Mouse (Mus musculus): ENCODE measurements around the gene Efhd2.

The Efhd2 gene

GRCm38 (mm10) chr4:141859351-141859750, 15.4 kb downstream of the Efhd2 start:
- no peak for DNase-seq (ENCODE audit: low read depth, low spot score)

GRCm38 (mm10) chr4:141858501-141858900, 16.2 kb downstream of the Efhd2 start:
- no peak for DNase-seq (ENCODE audit: low read depth, low spot score)

GRCm38 (mm10) chr4:141857422-141857930, 17.2 kb downstream of the Efhd2 start:
- peak; percentile 78 for DNase-seq (ENCODE audit: low read depth, low spot score)

- peak; percentile 39 for DNase-seq (ENCODE audit: low read depth, low spot score)
These were observed 21.3 kb downstream of the Efhd2 start for GRCm38 (mm10) chr4:141853437-141853836.

- DNase-seq (ENCODE audit: low read depth, low spot score): no peak
These were observed 28.7 kb downstream of the Efhd2 start, which contains the start of gene Ctrc for GRCm38 (mm10) chr4:141845999-141846398. Gene Ctrc, minus strand, starts transcription at chr4:141846359.

GRCm38 (mm10) chr4:141834536-141835095, 40.1 kb downstream of the Efhd2 start:
- no peak for DNase-seq (ENCODE audit: low read depth, low spot score)

- no peak for DNase-seq (ENCODE audit: low read depth, low spot score)
These were observed 40.8 kb downstream of the Efhd2 start for GRCm38 (mm10) chr4:141833911-141834310.

- peak; percentile 86 for DNase-seq (ENCODE audit: low read depth, low spot score)
These were observed 43.4 kb downstream of the Efhd2 start for GRCm38 (mm10) chr4:141831361-141831760.

- peak; percentile 65 for DNase-seq (ENCODE audit: low read depth, low spot score)
These were observed 44.3 kb downstream of the Efhd2 start for GRCm38 (mm10) chr4:141830381-141830780.

- no peak for DNase-seq (ENCODE audit: low read depth, low spot score)
These were observed 46.5 kb downstream of the Efhd2 start for GRCm38 (mm10) chr4:141828177-141828576.

- DNase-seq (ENCODE audit: low read depth, low spot score): no peak
These were observed 47.3 kb downstream of the Efhd2 start for GRCm38 (mm10) chr4:141827401-141827800.

GRCm38 (mm10) chr4:141826060-141826459, 48.7 kb downstream of the Efhd2 start, which contains the start of gene Cela2a:
Gene Cela2a, minus strand, starts transcription at chr4:141826160.
- no peak for DNase-seq (ENCODE audit: low read depth, low spot score)

- peak; percentile 91 for DNase-seq (ENCODE audit: low read depth, low spot score)
These were observed 51.7 kb downstream of the Efhd2 start for GRCm38 (mm10) chr4:141822979-141823378.

- DNase-seq (ENCODE audit: low read depth, low spot score): peak; percentile 70
These were observed 52.6 kb downstream of the Efhd2 start for GRCm38 (mm10) chr4:141822089-141822488.

GRCm38 (mm10) chr4:141821178-141821577, 53.5 kb downstream of the Efhd2 start:
- DNase-seq (ENCODE audit: low read depth, low spot score): no peak

GRCm38 (mm10) chr4:141819316-141819715, 55.4 kb downstream of the Efhd2 start:
- peak; percentile 92 for DNase-seq (ENCODE audit: low read depth, low spot score)

GRCm38 (mm10) chr4:141818861-141819260, 55.9 kb downstream of the Efhd2 start:
- DNase-seq (ENCODE audit: low read depth, low spot score): no peak

GRCm38 (mm10) chr4:141817706-141818105, 57.0 kb downstream of the Efhd2 start:
- no peak for DNase-seq (ENCODE audit: low read depth, low spot score)

- DNase-seq (ENCODE audit: low read depth, low spot score): no peak
These were observed 57.7 kb downstream of the Efhd2 start for GRCm38 (mm10) chr4:141816776-141817655.

GRCm38 (mm10) chr4:141816267-141816666, 58.5 kb downstream of the Efhd2 start:
- no peak for DNase-seq (ENCODE audit: low read depth, low spot score)

- no peak for DNase-seq (ENCODE audit: low read depth, low spot score)
These were observed 63.3 kb downstream of the Efhd2 start for GRCm38 (mm10) chr4:141811375-141811774.

GRCm38 (mm10) chr4:141810975-141811374, 63.7 kb downstream of the Efhd2 start:
- peak; percentile 25 for DNase-seq (ENCODE audit: low read depth, low spot score)
